Mouse (Mus musculus): ENCODE measurements around the gene Bmp5. TPM values are rescaled to one million over a fixed set of nuclear protein-coding genes. Genes with fewer than 3 reads are reported as not detected.

Bmp5 gene
- polyA plus RNA-seq, 3 experiments from 2014 or later, result not detected

- no peak for ATAC-seq
Measured at GRCm38 (mm10) chr9:75846010-75846409, 70.8 kb downstream of the Bmp5 start.

GRCm38 (mm10) chr9:75850670-75851228 lies 75.6 kb downstream of the Bmp5 start:
- no peak for ATAC-seq

- ATAC-seq, result no peak
Measured at GRCm38 (mm10) chr9:75858161-75858560, 83.0 kb downstream of the Bmp5 start.

DNA sequence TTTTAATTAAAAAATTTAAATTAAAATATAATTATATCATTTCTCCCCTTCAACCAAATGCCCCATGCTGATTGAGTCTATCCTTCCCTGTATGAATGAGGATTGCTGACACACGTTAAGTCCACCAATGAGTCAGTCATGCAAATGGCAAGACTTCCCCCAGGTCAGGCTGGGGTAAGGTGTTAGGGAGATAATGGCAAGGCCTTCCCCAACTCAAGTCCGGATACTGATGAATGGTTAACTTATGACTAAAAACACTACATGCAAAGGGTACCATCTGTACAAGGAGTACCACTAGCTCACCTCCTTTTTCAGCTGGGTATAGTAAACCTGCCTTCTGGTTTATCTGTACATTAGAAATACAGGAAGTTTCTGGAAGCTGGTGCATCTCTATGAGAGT lies 83.8 kb downstream of the Bmp5 start:
- ATAC-seq, result no peak

GRCm38 (mm10) chr9:75870332-75871177 lies 95.4 kb downstream of the Bmp5 start:
- ATAC-seq, result no peak

GRCm38 (mm10) chr9:75876333-75876732 lies 101.2 kb downstream of the Bmp5 start:
- ATAC-seq, result no peak

DNA sequence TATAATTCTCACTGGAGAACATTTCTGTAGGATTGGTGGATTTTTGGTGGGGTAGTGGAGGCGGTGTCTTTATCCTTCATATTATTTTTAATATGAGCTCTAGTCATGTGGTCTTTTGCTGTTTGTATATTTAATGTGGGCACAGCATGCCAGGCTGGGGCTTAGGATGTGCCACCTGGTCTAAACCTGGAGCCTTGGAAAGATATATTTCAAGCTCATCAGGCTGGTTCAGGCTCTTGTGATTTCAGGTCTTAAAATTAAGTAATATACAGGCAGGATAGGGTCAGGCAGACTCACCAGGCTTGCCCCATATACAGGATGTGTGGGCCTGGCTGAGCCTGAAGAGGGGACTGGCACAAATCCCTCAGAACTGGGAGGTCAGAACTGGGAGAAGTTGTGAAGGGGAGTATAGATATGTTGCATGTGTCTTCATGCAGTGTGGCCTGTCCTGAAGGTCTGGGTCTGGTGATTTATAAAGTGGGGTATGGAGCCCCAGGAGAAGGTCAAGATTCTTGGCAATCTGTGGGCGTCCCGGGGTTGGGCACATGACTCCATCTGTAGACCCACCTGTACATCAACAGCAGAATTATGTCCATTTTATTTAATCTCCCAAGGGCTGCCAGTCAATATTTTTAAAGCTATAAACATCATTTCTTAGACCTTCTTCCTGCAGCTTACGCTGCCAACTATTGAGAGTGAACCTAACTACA lies 108.5 kb downstream of the Bmp5 start:
- ATAC-seq, result no peak

DNA sequence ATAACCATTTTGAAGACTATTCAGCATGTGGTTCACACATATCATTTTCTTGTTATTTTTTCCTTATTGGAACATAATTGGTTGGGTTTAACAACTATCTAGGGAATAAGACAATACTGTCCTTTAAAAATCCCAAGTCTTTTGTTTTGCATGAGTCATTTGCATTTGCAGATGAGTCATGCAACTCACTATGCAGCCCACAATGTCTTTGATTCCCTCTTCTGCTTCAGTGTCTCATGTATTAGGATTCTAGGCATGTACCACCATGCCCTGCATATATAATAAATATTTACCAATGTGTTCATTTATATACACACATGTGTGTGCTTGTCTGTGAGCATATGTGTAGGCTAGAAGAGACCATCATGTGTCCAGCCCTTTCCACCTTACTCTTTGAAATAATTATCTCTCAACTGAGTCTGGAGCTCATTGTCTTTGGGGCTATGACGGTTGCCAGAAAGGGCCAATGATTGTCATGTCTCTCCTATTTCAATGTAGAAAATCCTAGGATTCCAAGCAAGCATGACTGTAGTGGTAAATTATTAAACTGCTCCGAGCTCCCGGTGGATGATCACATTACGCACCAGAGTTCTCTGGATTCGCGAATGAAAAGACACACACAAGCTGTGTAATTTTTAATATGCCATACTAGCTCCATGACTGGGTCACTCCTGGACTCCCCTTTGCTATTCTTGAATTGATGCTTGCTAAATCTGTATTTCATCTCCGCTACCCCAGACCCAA lies 111.8 kb downstream of the Bmp5 start:
- ATAC-seq, result no peak

- no peak for ATAC-seq
Measured at GRCm38 (mm10) chr9:75896918-75897317, 121.8 kb downstream of the Bmp5 start.

DNA sequence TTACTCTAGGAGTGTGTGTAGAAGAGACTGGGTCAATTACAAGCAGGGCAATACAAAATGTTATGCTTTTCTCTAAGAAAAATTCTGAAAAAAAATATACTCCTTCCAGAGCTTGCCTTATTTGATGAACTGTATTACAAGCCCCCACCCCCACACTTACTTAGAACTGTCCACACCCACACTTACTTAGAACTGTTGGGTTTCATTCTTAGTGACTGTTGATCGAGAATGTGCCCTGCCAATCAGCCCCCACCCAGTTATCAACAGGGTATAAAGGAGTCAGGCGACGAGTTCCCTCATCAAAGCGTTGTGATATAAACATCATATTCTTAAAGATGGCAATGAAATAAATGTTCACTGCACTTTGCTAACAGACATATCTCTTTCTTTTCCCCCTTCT lies 122.9 kb downstream of the Bmp5 start:
- no peak for ATAC-seq

DNA sequence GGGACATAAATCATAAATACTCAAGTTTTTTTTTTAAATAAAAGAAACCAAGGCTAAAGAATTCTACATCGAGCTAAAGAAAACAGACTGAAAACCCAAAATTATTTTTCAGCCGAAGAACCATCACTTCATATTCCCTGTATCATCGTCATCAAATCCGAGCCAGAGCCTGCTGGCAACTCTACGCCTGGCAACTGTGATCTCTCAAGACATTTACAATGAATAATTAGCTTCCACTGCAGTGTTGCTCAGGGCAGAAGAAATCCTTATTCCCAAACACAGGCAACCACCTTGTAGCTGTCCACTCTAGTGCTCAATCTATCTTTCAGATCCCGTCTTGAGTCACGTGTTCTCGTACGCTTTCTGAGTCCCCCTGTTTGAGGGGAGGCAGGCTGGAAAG lies 126.1 kb downstream of the Bmp5 start:
- ATAC-seq, result no peak

DNA sequence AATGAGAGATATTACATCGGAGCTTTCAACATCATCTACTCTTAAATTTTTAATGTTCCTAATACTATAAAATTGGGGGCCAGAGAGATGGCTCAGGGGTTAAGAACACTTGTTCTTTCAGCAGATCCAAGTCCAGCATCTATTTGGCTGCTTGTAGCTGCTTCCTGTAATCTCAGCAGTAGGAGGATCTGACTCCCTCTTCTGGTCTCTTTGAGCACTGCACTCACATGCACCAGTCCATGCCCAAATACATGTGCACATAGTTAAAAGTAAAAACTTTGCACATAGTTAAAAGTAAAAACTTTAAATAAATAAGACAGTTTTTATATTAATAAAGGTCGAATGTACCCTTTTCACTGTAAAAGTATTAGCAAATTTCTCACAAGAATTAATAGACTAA lies 130.3 kb downstream of the Bmp5 start:
- ATAC-seq, result no peak

DNA sequence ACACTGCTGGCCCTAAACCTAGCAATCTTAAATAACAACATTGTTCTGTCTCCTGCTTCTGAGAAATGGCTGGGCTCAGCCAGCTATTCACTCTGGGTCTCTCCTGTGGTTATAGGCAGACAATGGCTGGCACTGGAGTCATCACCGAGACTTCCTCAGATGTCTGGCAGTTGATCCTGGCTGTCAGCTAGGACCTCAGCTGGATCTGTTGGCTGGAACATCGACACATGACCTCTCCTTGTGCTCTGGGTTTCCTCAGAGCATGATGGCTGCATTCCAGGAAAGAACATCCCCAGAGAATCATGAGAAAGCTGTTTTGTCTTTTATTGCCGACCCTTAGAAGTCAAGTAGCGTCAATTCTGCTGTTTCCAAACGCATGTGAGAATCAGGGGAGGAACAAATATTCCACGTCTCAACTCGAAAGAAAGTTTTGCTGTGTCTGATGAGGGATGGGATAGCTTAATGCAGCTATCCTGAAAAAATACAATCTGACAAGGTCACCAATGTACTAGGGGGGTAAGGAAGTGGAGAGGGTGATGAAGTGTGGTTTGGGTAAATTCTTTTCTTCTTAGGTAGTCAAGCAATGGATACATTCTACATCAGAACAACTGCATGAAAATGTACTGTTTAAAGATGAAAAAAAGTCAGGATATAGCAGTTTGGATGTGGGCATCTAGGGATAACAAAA lies 135.1 kb downstream of the Bmp5 start:
- no peak for ATAC-seq

DNA sequence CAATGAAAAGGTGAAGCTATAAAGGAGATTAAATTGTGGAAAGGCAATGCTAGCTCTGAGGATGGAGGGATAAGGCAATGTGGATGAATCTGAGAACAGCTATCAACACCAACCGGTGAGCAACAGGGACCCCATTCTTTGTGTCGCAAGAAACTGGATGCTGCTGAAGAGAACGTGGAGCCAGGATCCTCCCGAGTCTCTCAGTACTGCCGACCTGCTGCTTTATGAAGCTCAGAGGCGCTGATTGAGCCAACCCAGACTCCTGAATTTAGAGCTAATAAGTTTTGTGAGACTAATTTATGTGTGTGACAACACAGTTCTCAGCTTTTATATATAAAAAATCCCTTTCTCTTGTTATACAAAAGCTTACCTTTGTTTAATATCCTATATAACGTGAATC lies 136.4 kb downstream of the Bmp5 start:
- no peak for ATAC-seq

DNA sequence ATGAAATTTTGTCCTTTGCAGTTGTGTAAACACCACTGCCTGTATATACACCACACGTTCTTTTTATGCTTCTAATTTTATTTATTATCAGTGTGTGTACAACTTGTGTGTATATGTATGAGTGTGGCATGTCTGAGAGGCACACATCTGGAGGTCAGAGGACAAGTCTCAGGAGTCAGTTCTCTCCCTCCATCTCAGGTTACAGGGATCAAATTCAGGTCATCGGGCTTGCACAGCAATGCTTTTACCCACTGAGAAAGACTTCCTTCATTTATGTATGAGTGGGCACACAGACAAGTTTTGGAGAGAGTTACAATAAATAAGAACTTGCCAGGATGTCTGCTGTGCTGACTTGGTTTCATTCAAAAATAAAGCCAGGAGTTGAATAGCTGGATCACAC lies 140.9 kb downstream of the Bmp5 start:
- no peak for ATAC-seq

DNA sequence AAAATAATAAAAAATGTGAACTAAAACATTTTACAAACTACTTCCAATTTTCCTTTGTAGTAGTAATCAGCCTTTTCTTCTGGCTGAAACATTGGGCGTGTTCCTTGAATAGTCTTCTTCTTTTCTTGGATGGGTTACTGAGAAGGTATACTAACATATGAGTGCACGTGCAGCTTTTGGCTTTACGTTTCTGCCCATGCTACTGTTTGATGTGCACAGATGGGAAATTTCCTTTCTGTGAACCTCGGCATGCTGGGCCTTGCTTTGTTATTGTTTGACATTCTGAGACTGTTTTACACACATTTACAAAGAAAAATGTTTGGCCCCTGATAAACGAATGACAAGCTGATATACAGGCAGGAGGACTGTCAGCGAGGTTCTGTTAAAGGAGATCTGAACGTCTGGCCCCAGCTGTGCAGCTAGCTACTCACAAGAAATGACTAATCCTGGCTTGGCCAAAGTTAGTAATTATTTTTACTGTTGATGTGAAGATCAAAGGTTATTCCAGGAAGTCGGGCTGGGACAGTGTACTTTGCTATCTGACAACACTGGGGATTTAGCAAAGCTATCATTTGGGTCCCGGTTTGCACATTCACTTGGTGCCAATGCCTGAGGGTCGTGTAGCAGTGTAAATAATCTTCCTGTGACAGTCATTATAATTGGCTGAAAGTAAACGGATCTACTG lies 152.2 kb downstream of the Bmp5 start:
- no peak for ATAC-seq

DNA sequence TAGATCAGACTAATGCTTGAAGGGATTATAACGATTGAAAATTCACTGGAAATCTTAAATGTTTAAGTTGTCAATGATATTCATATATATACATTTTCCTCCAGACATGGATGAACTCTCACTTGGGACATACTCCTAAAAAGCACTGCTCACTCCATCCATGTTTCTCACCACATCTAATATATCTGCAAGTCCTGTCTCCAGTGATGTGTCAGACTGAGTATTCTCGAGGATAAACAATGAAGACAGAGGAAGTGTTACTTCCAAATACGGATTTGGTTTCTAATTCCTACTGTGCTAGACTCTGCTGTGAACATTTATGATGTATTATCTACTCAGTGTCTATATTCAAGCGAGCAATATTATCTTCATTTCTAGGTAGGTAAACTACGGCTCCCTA lies 152.9 kb downstream of the Bmp5 start:
- no peak for ATAC-seq

DNA sequence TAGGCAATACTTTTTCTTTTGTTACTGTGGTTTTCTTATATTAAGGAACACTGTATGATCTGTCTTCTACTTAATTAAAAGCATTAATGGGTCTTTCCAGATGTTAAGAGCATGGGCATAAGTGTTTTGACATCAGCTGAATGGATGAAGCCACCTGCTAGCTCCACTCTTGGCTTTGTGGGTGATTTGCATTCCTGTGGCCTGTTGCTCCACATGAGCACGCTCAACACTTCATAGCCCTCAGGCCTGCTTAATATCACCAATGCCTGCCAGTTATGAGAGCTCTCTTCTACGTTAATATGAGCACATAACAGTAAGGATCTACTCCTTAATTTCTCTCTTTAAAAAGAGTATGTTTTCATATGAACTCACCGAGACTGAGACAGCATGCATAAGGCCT lies 169.5 kb downstream of the Bmp5 start:
- no peak for ATAC-seq

All from inflammation-experienced regulatory T-cells, adult 6 months (primary cell).